Mouse (Mus musculus): ENCODE results near the gene Gramd1b.

DNA sequence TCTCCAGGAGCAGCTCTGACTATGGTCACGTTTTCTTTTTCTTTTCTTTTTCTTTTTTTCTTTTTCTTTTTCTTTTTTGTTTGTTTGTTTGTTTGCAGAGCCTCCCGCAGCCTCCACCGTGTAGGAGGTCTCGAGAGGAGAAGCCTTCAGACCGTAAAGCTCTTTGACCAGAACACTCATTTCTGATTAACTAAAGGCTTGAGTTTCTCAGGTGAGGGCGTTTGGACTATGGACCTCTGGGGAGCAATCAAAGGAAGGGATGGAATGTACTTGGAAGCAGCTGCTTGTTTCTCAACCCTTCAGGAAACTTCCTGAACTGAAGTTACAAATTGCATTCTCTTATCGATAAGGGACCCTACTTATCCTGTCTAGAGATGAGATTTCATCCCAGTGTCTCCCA, 64.4 kb downstream of the Gramd1b start:
- TF ChIP-seq POLR2A (IDR thresholded peaks at IDR 0.05; ENCODE audit: borderline replicate concordance, insufficient read depth, low read length): no peak
- no peak for TF ChIP-seq CTCF (IDR thresholded peaks at IDR 0.05; ENCODE audit: borderline replicate concordance, insufficient read depth, low read depth, low read length)
